Comparison of ENCODE assay signal across 9 mouse cellular contexts in the genomic region with DNA sequence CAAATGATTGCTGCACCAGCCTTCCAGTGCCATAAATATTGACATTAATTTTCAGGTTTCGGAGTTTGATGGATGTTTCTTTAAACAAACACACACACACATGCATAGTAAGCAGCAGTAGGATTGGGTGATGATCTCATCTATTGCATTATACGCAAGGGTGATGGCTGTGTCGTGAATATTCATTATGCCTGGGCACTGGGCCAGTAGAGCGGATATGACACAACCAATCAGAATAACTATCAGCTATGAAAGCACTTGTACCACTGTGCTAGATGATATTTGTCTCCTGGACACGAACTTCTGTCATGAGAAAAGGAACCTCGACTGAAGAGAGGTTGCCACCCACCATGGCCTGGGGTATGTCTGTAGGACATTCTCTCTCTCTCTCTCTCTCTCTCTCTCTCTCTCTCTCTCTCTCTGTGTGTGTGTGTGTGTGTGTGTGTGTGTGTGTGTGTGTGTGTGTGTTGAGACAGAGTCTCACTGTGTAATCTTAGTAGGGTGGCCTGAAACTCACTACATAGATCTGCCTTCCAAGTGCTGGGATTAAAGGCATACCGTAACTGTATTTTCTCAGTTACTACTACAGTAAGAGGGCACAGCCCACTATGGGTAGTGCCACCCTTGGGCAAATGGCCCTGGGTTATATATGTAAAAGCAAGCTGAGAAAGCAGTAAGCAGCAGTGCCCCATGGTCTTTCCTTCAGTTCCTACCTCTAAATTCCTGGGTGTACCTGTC.
DNase-seq lines count a peak whose midpoint lies in the region; ATAC-seq and TF ChIP-seq lines count a peak whose summit lies in the region.
"Had no signal": no experiment of that assay in that cellular context is flagged by ENCODE, and none has a peak within 500 bp of the region (broad histone marks: within the 10 kb centered on the region; RNA-seq: fewer than 3 reads in every experiment).

No protein-coding gene starts in this region.

- H3K9me3 ChIP-seq in liver, embryonic 12.5 days (replicated peaks) = no peaks in the 10 kb centered on the region
- no peaks in the 10 kb centered on the region for H3K9me3 ChIP-seq in hindbrain, embryonic 12.5 days (replicated peaks)
- no peaks in the 10 kb centered on the region for H3K9me3 ChIP-seq in midbrain, embryonic 16.5 days (replicated peaks; ENCODE audit: control insufficient read depth, low read length, poor library complexity, severe bottlenecking)

- no peaks in the 10 kb centered on the region for H3K36me3 ChIP-seq in liver, adult 2 months (ENCODE audit: control insufficient read depth, insufficient read depth, low read length)
- no peaks in the 10 kb centered on the region for H3K36me3 ChIP-seq in liver, embryonic 12.5 days
- no peaks in the 10 kb centered on the region for H3K36me3 ChIP-seq in hindbrain, embryonic 12.5 days
- H3K36me3 ChIP-seq in midbrain, embryonic 16.5 days (ENCODE audit: control insufficient read depth, insufficient read depth, low read length) = no peaks in the 10 kb centered on the region

- ATAC-seq in liver, embryonic 12.5 days = no peak
- peak; percentile 83 for ATAC-seq in hindbrain, embryonic 12.5 days (ENCODE audit: low FRiP score)
- peak; percentile 94 for ATAC-seq in midbrain, embryonic 16.5 days

- H3K79me2 ChIP-seq in liver, adult 2 months (ENCODE audit: control insufficient read depth, insufficient read depth, low read length) = no peaks in the 10 kb centered on the region

- no peaks in the 10 kb centered on the region; the same call in 1 of the 2 replicates for H3K4me1 ChIP-seq in liver, adult 2 months (ENCODE audit: control insufficient read depth, insufficient read depth, low read length)
- H3K4me1 ChIP-seq in liver, embryonic 12.5 days = no peaks in the 10 kb centered on the region
- peaks cover 10% of the 10 kb centered on the region for H3K4me1 ChIP-seq in bone marrow macrophage, adult 2 months (ENCODE audit: control insufficient read depth, insufficient read depth, low read length)
- no peaks in the 10 kb centered on the region for H3K4me1 ChIP-seq in hindbrain, embryonic 12.5 days
- peaks cover 3% of the 10 kb centered on the region; the same call in 1 of the 2 replicates for H3K4me1 ChIP-seq in midbrain, embryonic 16.5 days (ENCODE audit: control insufficient read depth, insufficient read depth, low read length)

- H3K27ac ChIP-seq in liver, adult 2 months (replicated peaks; ENCODE audit: insufficient read depth, low read depth, low read length) = no peak overlapping the region
- H3K27ac ChIP-seq in liver, embryonic 12.5 days = no peak overlapping the region
- peak overlapping the region; percentile 1; the same call in 1 of the 2 replicates for H3K27ac ChIP-seq in bone marrow macrophage, adult 2 months (ENCODE audit: insufficient read depth, low read depth, low read length)
- H3K27ac ChIP-seq in hindbrain, embryonic 12.5 days = no peak overlapping the region
- H3K27ac ChIP-seq in midbrain, embryonic 16.5 days (ENCODE audit: low read length) = no peak overlapping the region

- DNase-seq in liver, adult 2 months (ENCODE audit: extremely low read depth, low read depth, low spot score) = peak; percentile 6
- DNase-seq in urinary bladder, postnatal 36 days (ENCODE audit: low spot score in 2 of 2) = no peak
- no peak for DNase-seq in gastrocnemius, postnatal 10 days
- DNase-seq: cerebellum, adult 9-10 months; heart, postnatal 14 days had no signal

- H3K4me2 ChIP-seq in liver, embryonic 12.5 days = no peak overlapping the region
- no peak overlapping the region for H3K4me2 ChIP-seq in hindbrain, embryonic 12.5 days (replicated peaks)
- H3K4me2 ChIP-seq in midbrain, embryonic 16.5 days (ENCODE audit: low read length) = no peak overlapping the region

- H3K4me3 ChIP-seq in liver, adult 2 months (ENCODE audit: insufficient read depth, low read depth, low read length) = no peak overlapping the region
- no peak overlapping the region for H3K4me3 ChIP-seq in liver, embryonic 12.5 days
- H3K4me3 ChIP-seq in bone marrow macrophage, adult 2 months (ENCODE audit: insufficient read depth, low read length) = no peak overlapping the region
- H3K4me3 ChIP-seq in hindbrain, embryonic 12.5 days = no peak overlapping the region
- no peak overlapping the region for H3K4me3 ChIP-seq in midbrain, embryonic 16.5 days (ENCODE audit: low read depth, low read length)

- no peaks in the 10 kb centered on the region for H3K27me3 ChIP-seq in liver, adult 2 months (ENCODE audit: control insufficient read depth, insufficient read depth, low read length)
- no peaks in the 10 kb centered on the region for H3K27me3 ChIP-seq in liver, embryonic 12.5 days (replicated peaks)
- no peaks in the 10 kb centered on the region for H3K27me3 ChIP-seq in hindbrain, embryonic 12.5 days
- no peaks in the 10 kb centered on the region for H3K27me3 ChIP-seq in midbrain, embryonic 16.5 days (ENCODE audit: control insufficient read depth, insufficient read depth, low read depth, low read length)

- TF ChIP-seq POLR2A in liver, adult 2 months (IDR thresholded peaks at IDR 0.05; ENCODE audit: extremely low read depth, insufficient read depth, low read length) = no peak
- TF ChIP-seq POLR2A in bone marrow macrophage, adult 2 months (IDR thresholded peaks at IDR 0.05; ENCODE audit: borderline replicate concordance, low read depth, low read length) = no peak

- WGBS in liver, adult 2 months = 77% methylated on average over 7 of the region's 7 CpGs
- 62% methylated on average over 7 of the region's 7 CpGs for WGBS in liver, embryonic 12.5 days (ENCODE audit: insufficient replicate concordance)
- WGBS in hindbrain, embryonic 12.5 days = 71% methylated on average over 7 of the region's 7 CpGs
- 58% methylated on average over 7 of the region's 7 CpGs for WGBS in midbrain, embryonic 16.5 days

- H3K9ac ChIP-seq in liver, adult 2 months (ENCODE audit: low read depth, low read length) = no peak overlapping the region
- no peak overlapping the region for H3K9ac ChIP-seq in liver, embryonic 12.5 days
- H3K9ac ChIP-seq in hindbrain, embryonic 12.5 days = no peak overlapping the region
- H3K9ac ChIP-seq in midbrain, embryonic 16.5 days (ENCODE audit: low read depth, low read length) = no peak overlapping the region

- no peak for TF ChIP-seq CTCF in liver, adult 2 months (IDR thresholded peaks at IDR 0.05; ENCODE audit: low read depth, low read length)
- TF ChIP-seq CTCF in bone marrow macrophage, adult 2 months (IDR thresholded peaks at IDR 0.05; ENCODE audit: low read depth, low read length) = no peak
